Mouse (Mus musculus) layer of hippocampus, postnatal 10 days (tissue): ENCODE data around the gene Zdhhc6. TPM values are rescaled to one million over a fixed set of nuclear protein-coding genes. Genes with fewer than 3 reads are reported as not detected.
A peak's percentile ranks its signal among the peaks of the same experiment; 100 is the strongest.

Experiments
- DNase-seq, 2 experiments: peaks; one replicate each; pipeline ENCODE4 v3.0.0; 2021; ENCODE audit warnings: low spot score in 2 of 2
- long read RNA-seq: library from polyadenylated mRNA; stranded (forward); transcript quantifications from one replicate; pipeline ENCODE4 v2.0.0, GENCODE M21; 2023
- total RNA-seq, 2 experiments: library from RNA; stranded (reverse); gene quantifications; 2 replicates each; pipeline ENCODE4 v1.2.3; 2021

Gene Zdhhc6
- total RNA-seq = 10 to 100 TPM; 27.1 to 29.2 TPM
- long read RNA-seq, transcript Zdhhc6-207 (11 exons, 2,168 nt) = major isoform, 27 of 46 reads
- long read RNA-seq, partial matches to known transcripts = 5 of 46 reads
- long read RNA-seq, other reads (novel, unspliced or antisense) = 11 of 46 reads

- peak; percentile 88 to 90 for DNase-seq
These were observed at the start of gene Zdhhc6 for GRCm38 (mm10) chr19:55315452-55316108. Gene Zdhhc6, minus strand, starts transcription at chr19:55316032.

DNA sequence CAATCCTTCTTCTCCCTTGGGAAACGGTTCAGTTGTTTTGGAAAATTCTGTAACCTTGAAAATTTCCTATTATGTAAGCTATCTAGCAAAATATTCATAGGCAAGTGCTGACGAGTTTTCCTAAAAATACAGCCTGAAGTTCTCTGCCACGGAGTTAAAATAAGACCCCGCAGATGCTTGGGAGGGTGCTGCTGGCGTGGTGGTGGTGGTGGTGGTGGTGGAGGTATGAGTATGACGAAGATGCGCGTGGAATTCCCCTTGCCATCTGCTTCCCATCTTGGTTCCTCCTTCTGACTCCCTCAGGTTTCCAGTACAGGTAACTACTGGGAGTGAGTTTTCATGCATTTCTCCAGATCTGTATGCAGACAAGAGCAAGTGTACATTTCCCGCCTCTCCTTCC is 46.8 kb upstream of the Zdhhc6 start:
- DNase-seq = no peak

DNA sequence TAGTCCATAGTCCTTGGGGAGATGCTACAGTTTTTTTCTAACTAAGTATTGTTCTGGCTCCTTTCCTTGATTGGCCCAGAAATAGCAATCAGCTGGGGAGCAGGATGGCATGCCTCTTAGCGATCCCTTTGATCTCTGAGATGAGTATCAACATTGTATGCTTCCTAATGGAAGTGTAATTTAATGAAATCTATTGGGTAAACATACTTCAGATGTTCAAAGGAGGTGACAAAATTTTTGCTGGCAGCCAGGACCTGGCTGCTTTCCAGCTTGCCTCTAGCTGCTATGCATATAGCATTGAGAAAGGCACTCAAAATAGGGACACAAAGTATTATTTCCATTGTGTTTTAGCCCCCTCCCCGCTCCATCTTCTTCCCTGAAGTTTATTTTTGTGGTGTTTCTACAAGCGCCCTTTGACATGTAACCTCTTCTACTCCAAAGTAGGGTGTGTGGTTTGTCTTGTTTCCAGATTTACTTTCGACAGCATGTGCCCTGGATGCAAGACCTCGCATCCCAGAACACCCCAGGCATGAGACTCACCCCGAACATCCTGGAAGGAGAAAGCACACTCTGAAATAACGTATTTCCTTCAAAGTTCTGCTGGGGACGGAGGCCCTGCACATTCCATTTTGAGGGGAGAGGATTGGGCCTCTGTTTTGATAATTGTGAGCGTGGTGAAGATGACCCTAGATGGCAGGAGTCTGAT is 35.0 kb upstream of the Zdhhc6 start:
- no peak for DNase-seq

DNA sequence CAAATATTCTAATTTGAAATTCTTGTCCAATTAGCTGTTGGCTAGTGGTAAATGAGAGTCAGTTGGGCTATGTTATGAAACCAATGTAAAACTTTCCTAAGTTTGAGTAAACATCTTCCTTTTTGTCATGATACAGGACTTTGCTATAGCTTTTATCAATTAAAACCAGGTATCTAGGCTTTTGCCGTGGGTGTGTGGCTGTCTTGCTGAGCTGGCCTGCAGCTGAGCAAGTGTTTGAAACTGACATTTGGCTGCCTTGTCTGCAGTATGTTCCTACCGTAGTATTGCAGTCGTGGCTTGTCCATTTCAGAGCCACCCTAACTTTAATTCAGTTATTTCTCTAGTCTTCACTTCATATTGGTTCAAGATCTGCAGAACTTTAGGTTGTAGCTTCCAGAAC is 32.4 kb upstream of the Zdhhc6 start:
- no peak for DNase-seq

GRCm38 (mm10) chr19:55343274-55343673 is 27.4 kb upstream of the Zdhhc6 start:
- no peak for DNase-seq

GRCm38 (mm10) chr19:55342423-55342822 is 26.6 kb upstream of the Zdhhc6 start:
- no peak for DNase-seq

GRCm38 (mm10) chr19:55341377-55341776 is 25.5 kb upstream of the Zdhhc6 start:
- DNase-seq = no peak

DNA sequence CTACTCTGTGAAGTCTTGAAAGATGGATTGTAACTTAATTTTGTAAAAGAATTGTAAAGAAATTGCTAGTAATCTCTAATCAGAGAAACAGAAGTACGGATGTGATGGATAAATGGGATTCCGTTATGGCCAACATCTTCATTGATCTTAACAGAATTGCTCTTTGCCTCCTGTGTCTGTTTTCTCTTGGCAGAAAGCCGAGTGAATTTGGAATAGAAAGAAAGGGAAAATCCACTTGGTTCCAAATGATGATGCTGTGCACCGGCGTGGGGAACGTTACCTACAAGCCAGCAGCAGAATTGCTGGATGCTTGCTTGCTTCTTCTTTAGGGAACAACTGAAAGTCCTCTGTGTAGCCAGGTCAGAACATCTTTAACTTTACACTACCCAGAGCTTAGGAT is 24.7 kb upstream of the Zdhhc6 start:
- DNase-seq = no peak

DNA sequence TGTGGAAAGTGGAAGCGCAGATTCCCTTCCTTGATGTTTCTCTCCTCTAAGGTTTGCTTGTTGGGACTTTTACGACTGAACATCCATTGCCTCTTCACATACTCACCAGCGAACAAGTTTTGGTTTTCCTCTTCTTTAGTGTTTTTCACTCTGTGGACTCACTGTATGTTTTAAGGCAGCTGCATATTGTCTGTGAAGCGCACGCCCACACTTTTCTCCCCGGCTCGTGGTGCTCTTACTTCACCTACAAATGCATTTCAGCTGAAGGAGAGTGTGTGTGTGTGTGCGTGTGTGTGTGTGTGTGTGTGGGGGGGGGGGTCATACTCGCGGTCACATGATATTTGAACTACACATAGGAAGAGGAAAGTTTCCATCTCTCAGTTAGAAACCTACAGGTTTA is 21.8 kb upstream of the Zdhhc6 start:
- DNase-seq = no peak

DNA sequence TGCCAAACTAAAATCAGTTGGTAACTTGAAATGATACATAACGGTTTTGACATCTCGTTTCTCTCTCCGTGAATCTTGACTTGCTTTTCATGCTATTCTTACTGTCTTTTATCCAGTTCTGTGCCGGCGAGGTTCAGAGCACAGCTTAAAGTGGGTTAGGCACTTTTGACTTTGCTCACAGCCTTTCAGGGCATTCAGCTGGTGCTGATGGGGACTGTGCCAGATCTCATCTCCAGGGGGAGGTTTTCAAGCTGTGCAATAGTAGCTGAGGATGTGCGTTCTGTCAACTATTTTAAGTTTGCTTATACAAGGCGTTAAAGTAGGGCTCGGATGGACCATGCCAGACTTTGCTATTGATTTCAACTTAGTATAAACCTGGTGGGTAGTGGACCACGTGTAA is 21.2 kb upstream of the Zdhhc6 start:
- no peak for DNase-seq

GRCm38 (mm10) chr19:55336441-55336840 is 20.6 kb upstream of the Zdhhc6 start:
- no peak for DNase-seq

DNA sequence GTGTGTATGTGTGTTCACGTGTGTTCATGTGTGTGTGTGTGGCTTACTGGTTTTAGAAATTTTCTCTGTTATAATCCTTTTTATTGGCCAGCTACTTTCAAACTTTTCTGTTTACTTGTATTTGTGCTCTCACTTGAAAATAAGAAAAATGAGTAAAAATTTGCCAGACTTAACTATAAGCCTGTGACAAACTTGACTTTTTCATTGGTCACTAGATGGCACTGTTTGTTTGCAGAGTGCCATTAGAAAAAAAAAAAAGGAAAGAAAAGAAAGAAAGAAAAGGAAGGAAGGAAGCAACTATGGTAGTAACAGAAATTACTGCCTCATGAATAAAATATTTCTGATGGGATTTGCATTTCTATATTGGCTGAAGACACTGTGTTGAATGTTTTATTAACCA is 20.0 kb upstream of the Zdhhc6 start:
- no peak for DNase-seq

- peak; percentile 71 to 77 for DNase-seq
These were observed 16.9 kb upstream of the Zdhhc6 start for GRCm38 (mm10) chr19:55332641-55333268.

- no peak for DNase-seq
These were observed 15.9 kb upstream of the Zdhhc6 start for GRCm38 (mm10) chr19:55331776-55332175.

DNA sequence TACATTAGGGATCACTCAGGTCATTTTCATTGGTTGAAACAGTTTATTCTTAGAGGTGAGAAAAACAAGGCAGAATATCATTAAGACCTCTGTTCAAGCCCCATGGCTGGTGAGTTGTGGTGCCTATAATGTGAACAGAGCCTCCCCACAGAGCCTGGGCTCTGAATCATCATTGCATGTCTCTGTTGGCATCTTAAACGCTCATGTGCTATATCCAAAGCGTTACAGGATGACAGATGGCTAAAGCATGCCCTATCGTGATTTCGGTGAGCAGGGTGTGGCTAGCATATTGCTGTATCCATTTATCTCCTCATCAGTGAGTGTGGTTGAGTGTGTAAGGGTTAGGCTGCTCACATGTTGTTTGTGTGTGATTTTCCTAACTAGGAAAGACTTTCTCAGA is 11.7 kb upstream of the Zdhhc6 start:
- DNase-seq = no peak

DNA sequence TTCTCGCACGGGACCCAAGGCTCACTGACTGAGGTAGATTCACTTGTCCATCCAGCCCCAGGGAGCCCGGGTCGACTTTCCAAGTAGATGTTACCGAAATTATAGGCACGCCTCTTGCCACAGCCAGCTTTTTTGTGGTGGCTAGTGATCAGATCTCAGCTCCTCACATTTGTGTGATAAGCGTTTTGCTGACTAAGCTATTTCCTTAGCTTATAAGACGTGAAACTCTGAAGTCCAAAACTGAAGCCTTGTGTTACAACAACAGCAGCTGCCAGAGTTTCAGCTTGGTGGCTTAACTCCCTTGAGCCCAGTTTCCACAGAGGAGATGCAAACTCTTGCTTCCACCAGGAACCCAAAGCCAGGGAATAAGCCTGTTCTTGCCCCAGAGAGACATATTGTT is 6.8 kb upstream of the Zdhhc6 start:
- no peak for DNase-seq

GRCm38 (mm10) chr19:55319521-55319920 is 3.7 kb upstream of the Zdhhc6 start:
- DNase-seq = no peak

DNA sequence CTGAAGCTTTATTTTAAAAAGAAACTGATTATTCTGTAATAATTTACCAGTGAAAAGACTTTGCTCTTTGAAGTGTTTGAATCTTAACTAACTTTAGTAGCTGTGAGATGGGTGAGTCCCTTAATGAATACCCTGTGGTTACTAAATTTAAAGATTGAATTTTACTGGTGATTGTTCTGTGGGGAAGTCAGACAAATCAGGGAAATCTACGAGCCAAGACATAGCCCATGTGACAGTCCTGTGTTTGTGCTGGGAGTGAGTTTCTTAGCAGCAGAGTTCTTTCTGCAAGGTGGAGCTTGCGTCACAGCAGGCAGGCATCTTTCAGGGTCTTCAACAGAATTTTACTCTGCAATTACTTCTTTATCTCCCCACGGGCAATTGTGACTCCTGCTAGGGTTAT is 3.2 kb upstream of the Zdhhc6 start:
- DNase-seq = no peak

GRCm38 (mm10) chr19:55316901-55317300 is 1.1 kb upstream of the Zdhhc6 start:
- no peak for DNase-seq

GRCm38 (mm10) chr19:55316109-55316714 is 380 bp upstream of the Zdhhc6 start, which contains the start of gene Vti1a:
Gene Vti1a, plus strand, starts transcription at chr19:55316295.
- peak; percentile 91 to 94 for DNase-seq

DNA sequence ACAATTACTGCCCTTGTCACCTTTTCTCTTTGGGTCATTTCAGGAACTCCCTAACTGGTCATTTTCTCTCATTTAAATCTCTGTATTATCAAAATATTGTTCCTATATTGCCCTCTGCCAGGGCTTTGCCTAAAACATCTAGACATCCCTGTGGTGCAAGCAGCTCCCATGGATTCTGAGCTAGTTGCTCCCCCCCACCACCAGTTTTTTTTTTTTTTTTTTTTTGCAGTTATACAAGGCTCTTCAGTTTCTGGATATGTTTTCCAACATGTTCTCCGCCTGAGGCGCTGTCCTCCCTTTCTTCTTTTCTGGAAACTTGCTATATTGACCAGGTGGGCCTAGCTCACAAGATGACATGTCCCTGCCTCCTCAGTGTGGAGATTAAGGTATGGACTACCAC is 2.2 kb downstream of the Zdhhc6 start:
- no peak for DNase-seq

DNA sequence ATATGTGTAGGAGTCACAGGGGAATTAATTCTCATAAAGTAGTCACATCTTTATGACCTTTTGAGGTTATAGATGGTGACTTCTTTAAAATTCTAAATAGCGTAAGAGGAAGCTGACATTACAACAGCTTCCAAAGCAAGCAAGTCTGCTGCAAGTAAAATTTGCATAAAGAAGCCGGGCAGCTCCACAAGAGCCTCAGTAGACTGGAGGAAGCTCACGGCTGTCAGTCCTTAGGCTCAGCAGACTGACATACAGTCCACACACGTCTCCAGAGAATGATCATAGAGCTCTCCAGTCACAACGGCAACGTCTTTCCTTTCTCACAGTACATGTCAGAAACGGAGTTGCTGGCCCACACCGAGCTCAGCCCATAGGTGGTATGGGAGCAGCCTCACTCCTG is 4.0 kb downstream of the Zdhhc6 start:
- DNase-seq = no peak
